Mouse (Mus musculus): ENCODE data around the gene Rabgap1l. TPM values are rescaled to one million over a fixed set of nuclear protein-coding genes. Genes with fewer than 3 reads are reported as not detected.

Gene Rabgap1l
- polyA plus RNA-seq, 1 experiment from 2014 or later, result 24.0 TPM

GRCm38 (mm10) chr1:160312658-160313057 is 480.4 kb downstream of the Rabgap1l start:
- H3K36me3 ChIP-seq, result no peaks in the 10 kb centered on the region
- no peak overlapping the region for H3K4me2 ChIP-seq
- 0 out of 2 replicates have a peak, but pooled peaks cover 10% of the 10 kb centered on the region for H3K4me1 ChIP-seq
- ATAC-seq (ENCODE audit: insufficient read depth, low FRiP score, low read depth), result no peak
- H3K9ac ChIP-seq, result no peak overlapping the region
- no peaks in the 10 kb centered on the region for H3K9me3 ChIP-seq
- H3K27me3 ChIP-seq (replicated peaks), result no peaks in the 10 kb centered on the region
- H3K27ac ChIP-seq, result no peak overlapping the region
- WGBS, result 77% methylated on average over 4 of the region's 4 CpGs
- H3K4me3 ChIP-seq (replicated peaks), result no peak overlapping the region

GRCm38 (mm10) chr1:160311861-160312260 is 481.1 kb downstream of the Rabgap1l start:
- Histone ChIP-seq H3K4me3 (replicated peaks) (no peak overlapping the region), H3K9ac (no peak overlapping the region), H3K27me3 (replicated peaks) (no peaks in the 10 kb centered on the region), H3K4me1 (peaks cover 15% of the 10 kb centered on the region; the same call in 1 of the 2 replicates), H3K4me2 (no peak overlapping the region), H3K36me3 (no peaks in the 10 kb centered on the region), H3K9me3 (no peaks in the 10 kb centered on the region), H3K27ac (peak overlapping the region; percentile 61; the same call in 1 of the 2 replicates)
- 0 out of 2 replicates have a peak, but pooled peaks have one; percentile 27 for ATAC-seq (ENCODE audit: insufficient read depth, low FRiP score, low read depth)
- 35% methylated on average over 2 of the region's 2 CpGs for WGBS

GRCm38 (mm10) chr1:160309951-160310350 is 483.1 kb downstream of the Rabgap1l start:
- Histone ChIP-seq H3K9ac (no peak overlapping the region), H3K4me1 (peaks cover 15% of the 10 kb centered on the region; the same call in 1 of the 2 replicates), H3K27me3 (replicated peaks) (no peaks in the 10 kb centered on the region), H3K36me3 (no peaks in the 10 kb centered on the region), H3K4me2 (no peak overlapping the region), H3K9me3 (no peaks in the 10 kb centered on the region), H3K4me3 (replicated peaks) (no peak overlapping the region), H3K27ac (no peak overlapping the region)
- 37% methylated on average over 5 of the region's 5 CpGs for WGBS
- ATAC-seq (ENCODE audit: insufficient read depth, low FRiP score, low read depth), result no peak

GRCm38 (mm10) chr1:160308996-160309395 is 484.0 kb downstream of the Rabgap1l start:
- no peaks in the 10 kb centered on the region for H3K9me3 ChIP-seq
- peak overlapping the region; percentile 29 for H3K4me2 ChIP-seq
- peaks cover 15% of the 10 kb centered on the region; the same call in 1 of the 2 replicates for H3K4me1 ChIP-seq
- H3K36me3 ChIP-seq, result no peaks in the 10 kb centered on the region
- H3K4me3 ChIP-seq (replicated peaks), result peak overlapping the region; percentile 25
- no peak overlapping the region for H3K9ac ChIP-seq
- H3K27me3 ChIP-seq (replicated peaks), result no peaks in the 10 kb centered on the region
- H3K27ac ChIP-seq, result peak overlapping the region; percentile 46; the same call in 1 of the 2 replicates
- WGBS, result 22% methylated on average over 7 of the region's 7 CpGs
- peak; percentile 65; the same call in 1 of the 2 replicates for ATAC-seq (ENCODE audit: insufficient read depth, low FRiP score, low read depth)

- H3K9ac ChIP-seq, result no peak overlapping the region
- ATAC-seq (ENCODE audit: insufficient read depth, low FRiP score, low read depth), result no peak; the same call in 1 of the 2 replicates
These were observed 484.5 kb downstream of the Rabgap1l start for GRCm38 (mm10) chr1:160308498-160308897.

GRCm38 (mm10) chr1:160306866-160307616 is 486.0 kb downstream of the Rabgap1l start:
- 31% methylated on average over 10 of the region's 10 CpGs for WGBS
- peak overlapping the region; percentile 61 for H3K27ac ChIP-seq
- H3K4me3 ChIP-seq (replicated peaks), result no peak overlapping the region
- no peaks in the 10 kb centered on the region for H3K36me3 ChIP-seq
- H3K4me2 ChIP-seq, result peak overlapping the region; percentile 44
- no peak overlapping the region for H3K9ac ChIP-seq
- H3K27me3 ChIP-seq (replicated peaks), result no peaks in the 10 kb centered on the region
- H3K9me3 ChIP-seq, result no peaks in the 10 kb centered on the region
- ATAC-seq (ENCODE audit: insufficient read depth, low FRiP score, low read depth), result peak; percentile 51
- H3K4me1 ChIP-seq, result peaks cover 15% of the 10 kb centered on the region; the same call in 1 of the 2 replicates

More at GRCm38 (mm10) chr1:160308498-160308897, 484.5 kb downstream of the Rabgap1l start:
- Histone ChIP-seq H3K27me3 (replicated peaks) (no peaks in the 10 kb centered on the region), H3K4me3 (replicated peaks) (peak overlapping the region; percentile 25), H3K27ac (peak overlapping the region; percentile 46; the same call in 1 of the 2 replicates), H3K4me1 (peaks cover 15% of the 10 kb centered on the region; the same call in 1 of the 2 replicates), H3K36me3 (no peaks in the 10 kb centered on the region), H3K9me3 (no peaks in the 10 kb centered on the region), H3K4me2 (peak overlapping the region; percentile 29)
- WGBS, result 34% methylated on average over 7 of the region's 7 CpGs

- no peak for ATAC-seq (ENCODE audit: insufficient read depth, low FRiP score, low read depth)
- peaks cover 15% of the 10 kb centered on the region; the same call in 1 of the 2 replicates for H3K4me1 ChIP-seq
- no peak overlapping the region for H3K9ac ChIP-seq
- no peaks in the 10 kb centered on the region for H3K27me3 ChIP-seq (replicated peaks)
- H3K9me3 ChIP-seq, result no peaks in the 10 kb centered on the region
- WGBS, result 51% methylated on average over 6 of the region's 6 CpGs
- no peak overlapping the region for H3K27ac ChIP-seq
- H3K4me3 ChIP-seq (replicated peaks), result 0 out of 2 replicates have a peak overlapping the region, but pooled peaks have one; percentile 6
- H3K4me2 ChIP-seq, result peak overlapping the region; percentile 44; the same call in 1 of the 2 replicates
- H3K36me3 ChIP-seq, result no peaks in the 10 kb centered on the region
These were observed 486.7 kb downstream of the Rabgap1l start for GRCm38 (mm10) chr1:160306336-160306735.

- no peaks in the 10 kb centered on the region for H3K27me3 ChIP-seq (replicated peaks)
- whole genome bisulfite sequencing, result 69% methylated on average over 1 of the region's 1 CpGs
- H3K4me3 ChIP-seq (replicated peaks), result no peak overlapping the region
- H3K27ac ChIP-seq, result no peak overlapping the region
- no peaks in the 10 kb centered on the region for H3K36me3 ChIP-seq
- no peak overlapping the region for H3K4me2 ChIP-seq
- H3K4me1 ChIP-seq, result peaks cover 15% of the 10 kb centered on the region; the same call in 1 of the 2 replicates
- no peak overlapping the region for H3K9ac ChIP-seq
- no peak for ATAC-seq (ENCODE audit: insufficient read depth, low FRiP score, low read depth)
- no peaks in the 10 kb centered on the region for H3K9me3 ChIP-seq
These were observed 487.2 kb downstream of the Rabgap1l start for GRCm38 (mm10) chr1:160305826-160306225.

GRCm38 (mm10) chr1:160304969-160305498 is 488.0 kb downstream of the Rabgap1l start:
- Histone ChIP-seq H3K4me1 (peaks cover 14% of the 10 kb centered on the region; the same call in 1 of the 2 replicates), H3K27ac (no peak overlapping the region), H3K9ac (no peak overlapping the region), H3K36me3 (no peaks in the 10 kb centered on the region), H3K4me3 (replicated peaks) (no peak overlapping the region), H3K9me3 (no peaks in the 10 kb centered on the region), H3K27me3 (replicated peaks) (no peaks in the 10 kb centered on the region), H3K4me2 (no peak overlapping the region)
- ATAC-seq (ENCODE audit: insufficient read depth, low FRiP score, low read depth), result no peak
- 83% methylated on average over 6 of the region's 6 CpGs for WGBS

GRCm38 (mm10) chr1:160302268-160302667 is 490.7 kb downstream of the Rabgap1l start:
- H3K4me2 ChIP-seq, result no peak overlapping the region
- H3K27me3 ChIP-seq (replicated peaks), result no peaks in the 10 kb centered on the region
- no peak for ATAC-seq (ENCODE audit: insufficient read depth, low FRiP score, low read depth)
- H3K4me1 ChIP-seq, result peaks cover 4% of the 10 kb centered on the region; the same call in 1 of the 2 replicates
- no peak overlapping the region for H3K9ac ChIP-seq
- no peak overlapping the region for H3K4me3 ChIP-seq (replicated peaks)
- 72% methylated on average over 1 of the region's 1 CpGs for WGBS
- H3K36me3 ChIP-seq, result no peaks in the 10 kb centered on the region
- no peak overlapping the region for H3K27ac ChIP-seq
- no peaks in the 10 kb centered on the region for H3K9me3 ChIP-seq

- no peak overlapping the region for H3K27ac ChIP-seq
- H3K4me2 ChIP-seq, result no peak overlapping the region
- no peak overlapping the region for H3K4me3 ChIP-seq (replicated peaks)
- no peak for ATAC-seq (ENCODE audit: insufficient read depth, low FRiP score, low read depth)
- no peak overlapping the region for H3K9ac ChIP-seq
- no peaks in the 10 kb centered on the region for H3K27me3 ChIP-seq (replicated peaks)
- H3K36me3 ChIP-seq, result no peaks in the 10 kb centered on the region
- H3K9me3 ChIP-seq, result no peaks in the 10 kb centered on the region
- H3K4me1 ChIP-seq, result no peaks in the 10 kb centered on the region
- WGBS, result 44% methylated on average over 6 of the region's 6 CpGs
These were observed 491.9 kb downstream of the Rabgap1l start for GRCm38 (mm10) chr1:160301156-160301555.

GRCm38 (mm10) chr1:160300704-160301103 is 492.3 kb downstream of the Rabgap1l start:
- Histone ChIP-seq H3K9me3 (no peaks in the 10 kb centered on the region), H3K27me3 (replicated peaks) (no peaks in the 10 kb centered on the region), H3K27ac (no peak overlapping the region), H3K4me1 (no peaks in the 10 kb centered on the region), H3K36me3 (no peaks in the 10 kb centered on the region), H3K4me2 (no peak overlapping the region), H3K9ac (no peak overlapping the region), H3K4me3 (replicated peaks) (no peak overlapping the region)
- 74% methylated on average over 2 of the region's 2 CpGs for WGBS
- no peak for ATAC-seq (ENCODE audit: insufficient read depth, low FRiP score, low read depth)
